Mouse (Mus musculus) kidney, adult 2 months (tissue): Measurements from ENCODE around the gene Msh4. TPM values are rescaled to one million over a fixed set of nuclear protein-coding genes. Genes with fewer than 3 reads are reported as not detected.

Experiments
- DNase-seq: peaks from one replicate; pipeline ENCODE4 v3.0.0; 2021
- H3K27ac ChIP-seq: fragments of 200-500 bp; 2 replicates; pipeline ENCODE4 v1.5.1; 2012; ENCODE audit warnings: low read depth, low read length, control low read depth, inconsistent platforms; ENCODE audit not compliant: insufficient read depth
- H3K27me3 ChIP-seq: fragments of 200-500 bp; replicated peaks from 2 replicates; pipeline ENCODE4 v1.6.1; 2012; ENCODE audit warnings: mild to moderate bottlenecking, moderate library complexity, low read length, inconsistent platforms; ENCODE audit not compliant: control insufficient read depth, insufficient read depth
- H3K36me3 ChIP-seq: fragments of 200-500 bp; 2 replicates; pipeline ENCODE4 v1.6.1; 2012; ENCODE audit warnings: mild to moderate bottlenecking, moderate library complexity, low read length, inconsistent platforms; ENCODE audit not compliant: control insufficient read depth, insufficient read depth
- H3K4me1 ChIP-seq: fragments of 200-500 bp; 2 replicates; pipeline ENCODE4 v1.6.1; 2011; ENCODE audit warnings: low read length; ENCODE audit not compliant: control insufficient read depth, insufficient read depth
- H3K4me3 ChIP-seq: fragments of 200-500 bp; 2 replicates; pipeline ENCODE4 v1.5.1; 2011; ENCODE audit warnings: mild to moderate bottlenecking, low read depth, low read length, control low read depth; ENCODE audit not compliant: insufficient read depth
- CTCF ChIP-seq: fragments of 200-500 bp; conservative IDR thresholded peaks from 2 replicates; pipeline ENCODE4 v1.5.1; 2011; ENCODE audit warnings: low read depth, mild to moderate bottlenecking, control low read depth, low read length, moderate library complexity, mixed read lengths; ENCODE audit not compliant: insufficient read depth, insufficient read length
- POLR2A ChIP-seq: fragments of 200-500 bp; IDR thresholded peaks from one replicate; pipeline ENCODE4 v1.6.1; 2011; ENCODE audit warnings: low read depth, low read length, control low read depth
- WGBS: fragments of 180-500 bp; shearing (Covaris S2); methylation state at CpG from one replicate; pipeline ENCODE4 v1.1.7; 2018; 5-methylcytosine and 5-hydroxymethylcytosine counted together
- polyA plus RNA-seq: library from polyadenylated mRNA; depleted of rRNA; stranded (reverse); fragments of >200 nt; gene quantifications from 2 replicates; pipeline ENCODE4 v1.2.3, GENCODE M21; 2012

The Msh4 gene
- polyA plus RNA-seq, 1 experiment: 0.06 TPM

GRCm38 (mm10) chr3:153844757-153845156, 61.2 kb downstream of the Msh4 start:
- H3K27me3 ChIP-seq: no peaks in the 10 kb centered on the region
- no peak for DNase-seq
- H3K4me1 ChIP-seq: no peaks in the 10 kb centered on the region
- no peak for TF ChIP-seq POLR2A
- no peak for TF ChIP-seq CTCF
- no peaks in the 10 kb centered on the region for H3K36me3 ChIP-seq
- 93% methylated on average over 9 of the region's 9 CpGs for WGBS
- H3K27ac ChIP-seq: no peak overlapping the region
- no peak overlapping the region for H3K4me3 ChIP-seq

- DNase-seq: no peak
- TF ChIP-seq POLR2A (no peak), CTCF (no peak)
Observed at GRCm38 (mm10) chr3:153844030-153844429, 61.9 kb downstream of the Msh4 start, which contains the start of gene Asb17. TSS of gene Asb17 (plus strand) at chr3:153844209.

GRCm38 (mm10) chr3:153837593-153837992, 68.3 kb downstream of the Msh4 start:
- Histone ChIP-seq H3K27me3 (no peaks in the 10 kb centered on the region), H3K4me1 (no peaks in the 10 kb centered on the region), H3K36me3 (no peaks in the 10 kb centered on the region), H3K27ac (no peak overlapping the region), H3K4me3 (no peak overlapping the region)
- DNase-seq: no peak
- 48% methylated on average over 4 of the region's 4 CpGs for WGBS
- no peak for TF ChIP-seq CTCF
- TF ChIP-seq POLR2A: no peak

More at GRCm38 (mm10) chr3:153844030-153844429, 61.9 kb downstream of the Msh4 start, which contains the start of gene Asb17:
- Histone ChIP-seq H3K4me3 (no peak within 1 kb of the TSS), H3K4me1 (no peaks in the 10 kb centered on the region), H3K36me3 (no peaks in the 10 kb centered on the region), H3K27me3 (no peaks in the 10 kb centered on the region), H3K27ac (no peak within 1 kb of the TSS)
- 84% methylated on average over 10 of the region's 10 CpGs for WGBS

- WGBS: 82% methylated on average over 3 of the region's 3 CpGs
- DNase-seq: no peak
- no peak for TF ChIP-seq CTCF
- no peak for TF ChIP-seq POLR2A
- Histone ChIP-seq H3K4me1 (no peaks in the 10 kb centered on the region), H3K36me3 (no peaks in the 10 kb centered on the region), H3K4me3 (no peak overlapping the region), H3K27me3 (no peaks in the 10 kb centered on the region), H3K27ac (no peak overlapping the region)
Observed at GRCm38 (mm10) chr3:153836316-153836715, 69.6 kb downstream of the Msh4 start.

GRCm38 (mm10) chr3:153835455-153836086, 70.4 kb downstream of the Msh4 start:
- Histone ChIP-seq H3K4me1 (no peaks in the 10 kb centered on the region), H3K4me3 (no peak overlapping the region), H3K27ac (no peak overlapping the region), H3K36me3 (no peaks in the 10 kb centered on the region), H3K27me3 (no peaks in the 10 kb centered on the region)
- DNase-seq: peak; percentile 82
- WGBS: 68% methylated on average over 7 of the region's 7 CpGs
- TF ChIP-seq POLR2A: no peak
- TF ChIP-seq CTCF: peak; percentile 83

DNA sequence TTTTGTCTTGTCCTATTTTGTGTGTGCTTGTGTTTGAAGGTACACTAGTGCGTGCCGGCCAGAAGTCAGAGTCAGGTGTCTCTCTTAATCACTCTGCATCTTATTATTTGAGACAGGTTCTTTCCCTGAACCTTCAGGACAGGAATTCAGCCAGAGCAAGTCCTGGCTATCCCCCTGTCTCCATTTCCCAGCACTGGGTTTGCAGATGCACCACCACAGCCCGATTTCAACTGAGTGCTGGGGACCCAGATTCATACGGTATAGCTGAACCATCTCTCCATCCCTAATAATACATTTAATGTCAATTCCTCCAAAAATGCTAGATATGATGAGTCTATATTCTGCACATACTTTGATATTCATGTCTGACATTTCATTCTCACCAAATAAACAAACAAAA, 71.9 kb downstream of the Msh4 start:
- TF ChIP-seq CTCF (no peak), POLR2A (no peak)
- no peaks in the 10 kb centered on the region for H3K27me3 ChIP-seq
- no peaks in the 10 kb centered on the region for H3K4me1 ChIP-seq
- H3K27ac ChIP-seq: no peak overlapping the region
- H3K4me3 ChIP-seq: no peak overlapping the region
- WGBS: 90% methylated on average over 4 of the region's 4 CpGs
- DNase-seq: no peak
- no peaks in the 10 kb centered on the region for H3K36me3 ChIP-seq

GRCm38 (mm10) chr3:153832654-153832945, 73.3 kb downstream of the Msh4 start:
- Histone ChIP-seq H3K27me3 (no peaks in the 10 kb centered on the region), H3K27ac (no peak overlapping the region), H3K4me3 (no peak overlapping the region), H3K36me3 (no peaks in the 10 kb centered on the region), H3K4me1 (no peaks in the 10 kb centered on the region)
- DNase-seq: no peak
- WGBS: 85% methylated on average over 6 of the region's 6 CpGs
- TF ChIP-seq CTCF (no peak), POLR2A (no peak)
